Mouse (Mus musculus) MEL (cell line): Measurements from ENCODE around the gene Fam178b. TPM values are rescaled to one million over a fixed set of nuclear protein-coding genes. Genes with fewer than 3 reads are reported as not detected.

ENCODE experiments used
- DNase-seq: peaks from one replicate; pipeline ENCODE4 v3.0.0; 2011; ENCODE audit warnings: low read depth, low spot score
- H3K27ac ChIP-seq: 2 replicates; pipeline ENCODE4 v1.5.1; 2012; ENCODE audit warnings: low read depth, mild to moderate bottlenecking, control low read depth, low read length, moderate library complexity; ENCODE audit not compliant: control insufficient read depth
- H3K27me3 ChIP-seq, 2 experiments: fragments of 150-350 bp in 1 of 2; sonication (generic) in 1 of 2; 2 replicates each; pipeline ENCODE4 v1.6.1; 2012; ENCODE audit warnings: low read length in 2 of 2, mild to moderate bottlenecking in 2 of 2, improper control_type of control experiment in 1 of 2, moderate library complexity in 1 of 2; ENCODE audit not compliant: insufficient read depth in 2 of 2, control insufficient read depth in 1 of 2
- H3K36me3 ChIP-seq, 2 experiments: 2 replicates each; pipeline ENCODE4 v1.6.1; 2012 to 2014; ENCODE audit warnings: low read length in 2 of 2, improper control_type of control experiment in 1 of 2, inconsistent platforms in 1 of 2, mild to moderate bottlenecking in 1 of 2; ENCODE audit not compliant: insufficient read depth in 2 of 2, control insufficient read depth in 1 of 2
- H3K4me1 ChIP-seq, 2 experiments: fragments of 150-350 bp in 1 of 2; sonication (generic) in 1 of 2; 2 replicates each; pipeline ENCODE4 v1.6.1; 2012; ENCODE audit warnings: low read length in 2 of 2, improper control_type of control experiment in 1 of 2, mild to moderate bottlenecking in 1 of 2; ENCODE audit not compliant: insufficient read depth in 2 of 2, control insufficient read depth in 1 of 2
- H3K4me3 ChIP-seq, 2 experiments: fragments of 150-350 bp in 1 of 2; sonication (generic) in 1 of 2; 2 replicates each; pipeline ENCODE4 v1.5.1; 2012; ENCODE audit warnings: low read depth in 2 of 2, low read length in 2 of 2, mild to moderate bottlenecking in 2 of 2, moderate library complexity in 2 of 2, control low read depth in 1 of 2, improper control_type of control experiment in 1 of 2; ENCODE audit not compliant: control insufficient read depth in 1 of 2, insufficient read depth in 1 of 2
- H3K79me2 ChIP-seq: 2 replicates; pipeline ENCODE4 v1.6.1; 2012; ENCODE audit warnings: mild to moderate bottlenecking, low read length, moderate library complexity; ENCODE audit not compliant: control insufficient read depth, poor library complexity, insufficient read depth
- H3K9ac ChIP-seq: 2 replicates; pipeline ENCODE4 v1.6.1; 2012; ENCODE audit warnings: low read depth, mild to moderate bottlenecking, control low read depth, low read length, moderate library complexity; ENCODE audit not compliant: control insufficient read depth, poor library complexity, severe bottlenecking
- H3K9me3 ChIP-seq: fragments of 150-350 bp; sonication (generic); replicated peaks from 2 replicates; pipeline ENCODE4 v1.6.1; 2012; ENCODE audit warnings: mild to moderate bottlenecking, low read length, improper control_type of control experiment, moderate library complexity; ENCODE audit not compliant: insufficient read depth
- E2F4 ChIP-seq: IDR thresholded peaks from 2 replicates; pipeline ENCODE4 v1.6.1; 2011; ENCODE audit warnings: low read depth, low read length, improper control_type of control experiment, borderline replicate concordance
- ELF1 ChIP-seq: IDR thresholded peaks from 2 replicates; pipeline ENCODE4 v1.6.1; 2014; ENCODE audit warnings: low read depth, mild to moderate bottlenecking, inconsistent platforms, low read length, improper control_type of control experiment, moderate library complexity
- MAX ChIP-seq: IDR thresholded peaks from 2 replicates; pipeline ENCODE4 v1.6.1; 2011; ENCODE audit warnings: low read length, improper control_type of control experiment
- MEF2A ChIP-seq: IDR thresholded peaks from 2 replicates; pipeline ENCODE4 v1.6.1; 2014; ENCODE audit warnings: low read depth, mild to moderate bottlenecking, inconsistent platforms, low read length, improper control_type of control experiment; ENCODE audit not compliant: poor library complexity, insufficient replicate concordance, severe bottlenecking; ENCODE audit errors: extremely low read depth
- POLR2A ChIP-seq, 2 experiments: IDR thresholded peaks; 2 replicates each; pipeline ENCODE4 v1.6.1; 2011 to 2012; ENCODE audit warnings: low read length in 2 of 2, mild to moderate bottlenecking in 2 of 2, control low read depth in 1 of 2, improper control_type of control experiment in 1 of 2, low read depth in 1 of 2, moderate library complexity in 1 of 2; ENCODE audit not compliant: control insufficient read depth in 1 of 2, insufficient read depth in 1 of 2, poor library complexity in 1 of 2
- RCOR1 ChIP-seq: IDR thresholded peaks from 2 replicates; pipeline ENCODE4 v1.6.1; 2012; ENCODE audit warnings: low read depth, mild to moderate bottlenecking, inconsistent platforms, low read length, improper control_type of control experiment
- SIN3A ChIP-seq: IDR thresholded peaks from 2 replicates; pipeline ENCODE4 v1.6.1; 2012; ENCODE audit warnings: low read length, improper control_type of control experiment, inconsistent platforms
- SMC3 ChIP-seq: IDR thresholded peaks from 2 replicates; pipeline ENCODE4 v1.6.1; 2011; ENCODE audit warnings: low read depth, low read length, improper control_type of control experiment
- TAL1 ChIP-seq: IDR thresholded peaks from 2 replicates; pipeline ENCODE4 v1.6.1; 2012; ENCODE audit warnings: mild to moderate bottlenecking, inconsistent platforms, low read length, moderate library complexity, mixed read lengths
- USF2 ChIP-seq, 2 experiments: IDR thresholded peaks; 2 replicates each; pipeline ENCODE4 v1.6.1; 2011 to 2012; ENCODE audit warnings: improper control_type of control experiment in 2 of 2, low read length in 2 of 2, borderline replicate concordance in 1 of 2, inconsistent platforms in 1 of 2, low read depth in 1 of 2, mild to moderate bottlenecking in 1 of 2; ENCODE audit not compliant: insufficient read depth in 1 of 2
- ZC3H11A ChIP-seq: IDR thresholded peaks from 2 replicates; pipeline ENCODE4 v1.6.1; 2012; ENCODE audit warnings: low read depth, mild to moderate bottlenecking, inconsistent platforms, low read length, improper control_type of control experiment
- ZKSCAN1 ChIP-seq: IDR thresholded peaks from 2 replicates; pipeline ENCODE4 v1.6.1; 2012; ENCODE audit warnings: low read depth, mild to moderate bottlenecking, inconsistent platforms, low read length, improper control_type of control experiment, moderate library complexity
- ZNF384 ChIP-seq: IDR thresholded peaks from 2 replicates; pipeline ENCODE4 v1.6.1; 2012; ENCODE audit warnings: low read depth, mild to moderate bottlenecking, inconsistent platforms, low read length, improper control_type of control experiment
- polyA plus RNA-seq, 2 experiments: library from polyadenylated mRNA; stranded (reverse) in 1 of 2; unstranded in 1 of 2; fragments of >175 nt in 1 of 2; fragments of >200 nt in 1 of 2; gene quantifications; 2 replicates each; pipeline versions ENCODE4 v1.2.1 to v1.2.4; 2012; ENCODE audit warnings: low replicate concordance in 2 of 2, low read depth in 1 of 2; ENCODE audit not compliant: insufficient read length in 2 of 2, insufficient read depth in 1 of 2, missing spikeins in 1 of 2
- total RNA-seq: library from RNA; depleted of rRNA; stranded (reverse); fragments of 300-350 nt; gene quantifications from 2 replicates; pipeline ENCODE4 v1.2.3, GENCODE M21; 2012

Fam178b gene
- total and polyA plus RNA-seq, 3 experiments, result 0.19 to 0.29 TPM; not detected in 1

DNA sequence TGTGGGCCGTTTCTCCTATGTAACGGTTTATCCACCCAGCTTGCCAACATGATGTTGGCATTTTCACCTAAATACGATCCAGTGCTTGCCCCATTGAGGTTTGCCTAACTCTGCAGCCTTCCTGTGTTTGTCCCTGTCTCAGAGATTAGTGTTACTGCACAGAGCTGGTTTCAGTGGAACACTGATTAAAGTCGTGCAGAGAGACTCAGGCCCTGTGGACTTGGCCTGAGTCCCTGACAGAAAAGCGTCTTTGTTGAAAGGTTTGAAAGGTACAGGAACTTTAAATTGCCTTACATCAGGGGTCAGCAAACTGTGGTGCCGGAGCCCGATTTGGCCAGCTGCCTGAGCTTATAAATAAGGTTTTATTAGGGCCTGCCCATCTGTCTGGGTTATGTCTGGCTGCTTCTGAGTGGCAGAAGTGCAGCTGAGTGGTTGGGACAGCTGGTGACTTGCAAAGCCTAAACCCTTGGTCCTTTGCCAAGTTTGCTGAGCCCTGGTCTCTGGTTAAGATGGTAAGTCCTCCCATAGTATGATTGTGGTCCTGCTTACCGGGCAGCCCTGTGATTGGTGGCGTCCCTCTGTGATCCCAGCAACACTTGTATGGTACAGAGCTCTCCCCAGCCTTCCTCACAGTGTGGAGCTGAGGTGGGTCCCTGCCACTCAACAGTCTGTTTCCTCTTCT lies 159.5 kb downstream of the Fam178b start:
- no peak for TF ChIP-seq RCOR1
- no peak for TF ChIP-seq ZNF384
- no peak for TF ChIP-seq POLR2A (IDR thresholded peaks at IDR 0.05; ENCODE audit: control insufficient read depth in 1 of 2, insufficient read depth in 1 of 2, low read depth in 1 of 2, low read length in 2 of 2, poor library complexity in 1 of 2)
- no peak for TF ChIP-seq MEF2A
- TF ChIP-seq ELF1, result no peak
- TF ChIP-seq USF2 (IDR thresholded peaks at IDR 0.05; ENCODE audit: borderline replicate concordance in 1 of 2, insufficient read depth in 1 of 2, low read depth in 1 of 2, low read length in 2 of 2), result no peak
- TF ChIP-seq SMC3, result no peak
- TF ChIP-seq ZC3H11A, result no peak
- TF ChIP-seq TAL1, result no peak
- TF ChIP-seq ZKSCAN1, result no peak
- peaks cover 0 to 3% of the 10 kb centered on the region in 2 experiments; a peak in 2 of 4 replicates for H3K36me3 ChIP-seq

DNA sequence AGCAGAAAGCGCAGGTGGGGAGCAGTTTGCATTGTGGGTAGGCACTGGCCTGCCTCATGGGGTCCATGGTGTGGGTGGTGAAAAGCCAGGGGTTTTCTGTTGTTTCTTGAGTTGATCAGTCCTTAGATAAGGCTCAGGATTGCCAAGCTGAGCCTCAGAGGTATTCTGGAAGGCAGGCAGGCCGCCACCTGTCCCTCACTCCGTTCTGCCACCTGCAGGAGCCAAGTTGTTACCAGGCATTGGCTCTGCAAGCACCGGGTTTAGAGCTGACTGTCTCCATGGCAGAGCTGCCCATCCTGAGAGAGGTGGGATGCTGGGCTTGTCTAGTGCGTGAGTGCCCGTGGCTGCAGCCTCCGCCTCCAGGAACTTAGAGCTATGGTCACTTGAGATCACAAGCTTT lies 160.8 kb downstream of the Fam178b start:
- no peaks in the 10 kb centered on the region for H3K27me3 ChIP-seq
- H3K79me2 ChIP-seq, result no peaks in the 10 kb centered on the region
- no peaks in the 10 kb centered on the region for H3K4me1 ChIP-seq
- no peak for TF ChIP-seq MAX
- no peak for TF ChIP-seq TAL1
- TF ChIP-seq USF2 (IDR thresholded peaks at IDR 0.05; ENCODE audit: borderline replicate concordance in 1 of 2, insufficient read depth in 1 of 2, low read depth in 1 of 2, low read length in 2 of 2), result no peak
- H3K36me3 ChIP-seq, result no peaks in the 10 kb centered on the region
- H3K4me3 ChIP-seq, result no peak overlapping the region
- no peaks in the 10 kb centered on the region for H3K9me3 ChIP-seq
- no peak for DNase-seq
- no peak overlapping the region for H3K27ac ChIP-seq
- H3K9ac ChIP-seq, result no peak overlapping the region

More for the DNA sequence above, 159.5 kb downstream of the Fam178b start:
- no peak for DNase-seq
- Histone ChIP-seq H3K4me3 (no peak overlapping the region), H3K27me3 (no peaks in the 10 kb centered on the region), H3K4me1 (peaks cover 0 to under 1% of the 10 kb centered on the region in 2 experiments; a peak in 1 of 4 replicates), H3K9me3 (no peaks in the 10 kb centered on the region), H3K27ac (no peak overlapping the region), H3K9ac (no peak overlapping the region), H3K79me2 (no peaks in the 10 kb centered on the region)

DNA sequence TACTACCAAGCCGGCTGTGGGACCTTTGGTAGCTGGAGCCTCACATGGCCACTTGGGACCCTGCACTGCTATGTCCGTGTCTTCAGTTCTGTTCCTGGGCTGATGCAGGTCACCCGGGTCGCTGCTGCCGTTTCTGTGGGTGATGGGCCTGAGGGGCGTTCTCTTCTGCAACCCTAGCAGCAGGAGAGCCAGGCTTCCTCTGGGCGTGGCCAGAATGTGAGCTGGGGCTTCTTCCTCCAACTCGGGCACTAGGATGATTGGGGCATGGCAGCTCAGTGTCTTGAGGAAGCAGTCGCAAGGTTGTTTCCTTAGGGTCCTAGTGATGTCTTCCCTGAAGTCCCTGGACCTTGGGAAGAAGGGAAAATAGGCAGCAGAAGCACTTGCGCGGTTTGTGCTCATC lies 163.4 kb downstream of the Fam178b start:
- Histone ChIP-seq H3K9me3 (no peaks in the 10 kb centered on the region), H3K4me1 (no peaks in the 10 kb centered on the region), H3K27ac (no peak overlapping the region), H3K27me3 (no peaks in the 10 kb centered on the region), H3K9ac (no peak overlapping the region), H3K4me3 (no peak overlapping the region), H3K36me3 (no peaks in the 10 kb centered on the region), H3K79me2 (no peaks in the 10 kb centered on the region)
- TF ChIP-seq E2F4 (no peak), SIN3A (no peak)
- DNase-seq, result no peak
